Mouse (Mus musculus) myocyte (in vitro differentiated cells): ENCODE measurements around the gene Nrp1. TPM values are rescaled to one million over a fixed set of nuclear protein-coding genes. Genes with fewer than 3 reads are reported as not detected.

Experiments used
- H3K27me3 ChIP-seq: one replicate; pipeline ENCODE4 v1.6.1; 2011; ENCODE audit not compliant: control insufficient read depth, insufficient read depth, insufficient read length
- H3K36me3 ChIP-seq: one replicate; pipeline ENCODE4 v1.6.1; 2011; ENCODE audit not compliant: control insufficient read depth, insufficient read depth
- H3K4me2 ChIP-seq: one replicate; pipeline ENCODE4 v1.6.1; 2011; ENCODE audit warnings: low read depth, control low read depth
- H3K4me3 ChIP-seq: one replicate; pipeline ENCODE4 v1.5.1; 2011; ENCODE audit warnings: mild to moderate bottlenecking, control low read depth, moderate library complexity
- H3K79me2 ChIP-seq: one replicate; pipeline ENCODE4 v1.6.1; 2011; ENCODE audit not compliant: control insufficient read depth, insufficient read depth
- H3ac ChIP-seq: one replicate; pipeline ENCODE4 v1.6.1; 2011; ENCODE audit not compliant: control insufficient read depth, insufficient read length
- CEBPB ChIP-seq: IDR thresholded peaks from 2 replicates; pipeline ENCODE4 v1.6.1; 2011; ENCODE audit warnings: mild to moderate bottlenecking, moderate library complexity; ENCODE audit not compliant: poor library complexity, insufficient read depth, severe bottlenecking
- E2F4 ChIP-seq: IDR thresholded peaks from one replicate; pipeline ENCODE4 v1.6.1; 2011; ENCODE audit warnings: mild to moderate bottlenecking, control low read depth, moderate library complexity; ENCODE audit not compliant: insufficient read depth
- MAX ChIP-seq: IDR thresholded peaks from one replicate; pipeline ENCODE4 v1.6.1; 2011; ENCODE audit warnings: low read depth, mild to moderate bottlenecking, control low read depth
- MYOD1 ChIP-seq, 3 experiments: IDR thresholded peaks; one replicate each; pipeline ENCODE4 v1.6.1; 2011; ENCODE audit warnings: control low read depth in 2 of 3, low read depth in 2 of 3, mild to moderate bottlenecking in 2 of 3, moderate library complexity in 1 of 3; ENCODE audit not compliant: insufficient read length in 2 of 3, control insufficient read depth in 1 of 3
- MYOG ChIP-seq, 3 experiments: IDR thresholded peaks; one replicate each; pipeline ENCODE4 v1.6.1; 2011; ENCODE audit warnings: control low read depth in 2 of 3, low read depth in 2 of 3, mild to moderate bottlenecking in 2 of 3; ENCODE audit not compliant: insufficient read length in 2 of 3, control insufficient read depth in 1 of 3, insufficient read depth in 1 of 3
- POLR2A ChIP-seq: IDR thresholded peaks from one replicate; pipeline ENCODE4 v1.6.1; 2011; ENCODE audit warnings: low read depth, mild to moderate bottlenecking, control low read depth, moderate library complexity; ENCODE audit not compliant: insufficient read length
- POLR2AphosphoS2 ChIP-seq: IDR thresholded peaks from one replicate; pipeline ENCODE4 v1.6.1; 2011; ENCODE audit warnings: low read depth, control low read depth; ENCODE audit not compliant: insufficient read length
- REST ChIP-seq: IDR thresholded peaks from one replicate; pipeline ENCODE4 v1.6.1; 2011; ENCODE audit warnings: mild to moderate bottlenecking, control low read depth, moderate library complexity; ENCODE audit not compliant: insufficient read depth, insufficient read length
- SRF ChIP-seq: IDR thresholded peaks from one replicate; pipeline ENCODE4 v1.6.1; 2011; ENCODE audit warnings: low read depth; ENCODE audit not compliant: control insufficient read depth, insufficient read length
- TCF12 ChIP-seq: IDR thresholded peaks from one replicate; pipeline ENCODE4 v1.6.1; 2011; ENCODE audit warnings: mild to moderate bottlenecking, control low read depth; ENCODE audit not compliant: poor library complexity, insufficient read depth, severe bottlenecking
- TCF3 ChIP-seq: IDR thresholded peaks from one replicate; pipeline ENCODE4 v1.6.1; 2011; ENCODE audit warnings: low read depth, control low read depth; ENCODE audit not compliant: insufficient read length
- USF1 ChIP-seq: IDR thresholded peaks from one replicate; pipeline ENCODE4 v1.6.1; 2011; ENCODE audit warnings: low read depth, mild to moderate bottlenecking, control low read depth, moderate library complexity
- polyA plus RNA-seq: library from polyadenylated mRNA; unstranded; fragments of >200 nt; fragmentation: generic; extraction: Trizol; gene quantifications from one replicate; pipeline ENCODE4 v1.2.1, GENCODE M21; 2012; ENCODE audit warnings: missing spikeins

Nrp1 gene
- polyA plus RNA-seq, 1 experiment: 12.7 TPM

DNA sequence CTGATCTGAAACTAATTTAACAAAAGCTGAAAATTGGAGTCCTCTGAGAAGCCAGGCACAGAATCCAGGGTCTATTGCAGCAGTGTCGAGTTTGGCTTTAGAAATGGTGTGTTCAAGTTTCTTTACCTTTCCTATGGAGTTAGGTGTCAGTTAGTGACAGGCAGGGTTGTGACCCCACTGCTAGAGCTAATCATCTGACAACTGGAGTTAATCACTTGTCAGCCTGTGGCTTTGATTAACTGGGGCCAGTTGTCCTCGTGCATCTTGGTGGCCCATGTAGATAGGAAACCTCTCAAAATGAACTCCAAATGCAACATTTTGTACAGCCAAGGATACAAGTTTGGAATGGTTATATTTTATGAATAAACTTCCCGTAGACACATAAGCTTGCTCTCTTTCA lies 39.0 kb downstream of the Nrp1 start:
- TF ChIP-seq SRF (no peak), POLR2A (no peak), CEBPB (no peak)
- H3K4me2 ChIP-seq: no peak overlapping the region

DNA sequence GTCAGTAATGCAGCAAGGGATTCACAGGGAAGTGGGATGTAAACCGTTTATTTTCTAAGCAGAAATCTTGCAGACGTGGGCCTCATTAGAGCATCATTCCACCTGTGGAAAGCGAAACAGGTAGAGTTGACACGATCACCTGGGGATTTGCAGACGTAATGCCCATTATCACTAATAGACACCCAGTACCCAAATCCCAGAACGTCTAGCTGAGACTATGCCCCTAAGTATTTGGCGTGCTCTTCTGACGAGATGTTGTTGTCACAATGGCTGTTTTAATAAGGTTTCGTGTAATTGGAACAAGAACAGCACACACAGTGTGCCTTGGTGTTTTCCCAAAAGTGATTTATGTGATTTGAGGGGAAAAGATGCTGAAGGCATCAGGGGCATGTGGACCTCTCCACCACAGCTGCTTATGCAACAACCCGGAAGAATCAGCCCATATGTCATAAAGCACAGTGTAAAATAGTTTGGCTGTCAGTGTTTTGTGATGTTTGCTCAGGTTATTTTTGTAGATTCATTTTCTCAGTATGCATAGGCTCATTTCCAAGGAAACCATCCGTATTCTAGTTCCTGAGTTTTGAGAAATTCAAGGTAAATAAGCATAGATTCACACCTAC lies 40.2 kb downstream of the Nrp1 start:
- H3K4me2 ChIP-seq: no peak overlapping the region
- peaks cover 38% of the 10 kb centered on the region for H3K79me2 ChIP-seq
- no peak overlapping the region for H3K4me3 ChIP-seq
- no peaks in the 10 kb centered on the region for H3K27me3 ChIP-seq
- TF ChIP-seq MYOG (IDR thresholded peaks at IDR 0.05; ENCODE audit: control insufficient read depth in 1 of 3, insufficient read depth in 1 of 3, insufficient read length in 2 of 3, low read depth in 2 of 3) (no peak), POLR2A (no peak), E2F4 (no peak), SRF (no peak), CEBPB (no peak), MYOD1 (IDR thresholded peaks at IDR 0.05; ENCODE audit: control insufficient read depth in 1 of 3, insufficient read length in 2 of 3, low read depth in 2 of 3) (no peak), USF1 (no peak), MAX (no peak), POLR2AphosphoS2 (no peak), TCF12 (no peak), TCF3 (no peak), REST (no peak)
- H3K36me3 ChIP-seq: no peaks in the 10 kb centered on the region
- no peak overlapping the region for H3ac ChIP-seq

More for the DNA sequence above, 39.0 kb downstream of the Nrp1 start:
- Histone ChIP-seq H3K79me2 (peaks cover 44% of the 10 kb centered on the region), H3K36me3 (no peaks in the 10 kb centered on the region), H3ac (no peak overlapping the region), H3K27me3 (no peaks in the 10 kb centered on the region), H3K4me3 (no peak overlapping the region)

DNA sequence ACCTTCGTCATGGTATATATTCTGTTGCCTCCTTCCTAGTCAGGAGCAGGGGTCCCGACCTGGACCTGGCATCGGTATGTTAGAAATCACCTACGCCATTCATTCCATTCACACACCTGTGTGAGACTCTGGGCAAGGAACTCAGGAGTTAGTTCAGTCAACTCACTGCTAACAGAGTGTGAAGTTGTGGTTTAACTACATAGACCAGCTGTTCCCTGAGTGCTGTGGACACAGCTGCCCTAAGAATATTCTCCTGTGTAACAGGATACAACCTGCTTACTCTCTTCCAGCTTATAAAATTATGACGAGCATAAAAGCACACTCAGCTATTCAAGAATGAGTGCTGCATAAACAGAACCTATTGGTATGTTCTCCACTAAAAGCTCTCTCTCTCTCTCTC lies 41.9 kb downstream of the Nrp1 start:
- Histone ChIP-seq H3K36me3 (no peaks in the 10 kb centered on the region), H3K27me3 (no peaks in the 10 kb centered on the region), H3K79me2 (peaks cover 38% of the 10 kb centered on the region), H3K4me2 (peak overlapping the region; percentile 15), H3K4me3 (no peak overlapping the region), H3ac (no peak overlapping the region)
- no peak for TF ChIP-seq POLR2A
- peak; percentile 84 to 97 (median 96) for TF ChIP-seq MYOD1 (IDR thresholded peaks at IDR 0.05; ENCODE audit: control insufficient read depth in 1 of 3, insufficient read length in 2 of 3, low read depth in 2 of 3)
- no peak for TF ChIP-seq USF1
- TF ChIP-seq TCF12: peak; percentile 92
- peak in 2 of 3 experiments; percentile 77 to 96 for TF ChIP-seq MYOG (IDR thresholded peaks at IDR 0.05; ENCODE audit: control insufficient read depth in 1 of 3, insufficient read depth in 1 of 3, insufficient read length in 2 of 3, low read depth in 2 of 3)
- peak; percentile 85 for TF ChIP-seq TCF3
- TF ChIP-seq REST: no peak
- TF ChIP-seq POLR2AphosphoS2: no peak
- TF ChIP-seq MAX: no peak

DNA sequence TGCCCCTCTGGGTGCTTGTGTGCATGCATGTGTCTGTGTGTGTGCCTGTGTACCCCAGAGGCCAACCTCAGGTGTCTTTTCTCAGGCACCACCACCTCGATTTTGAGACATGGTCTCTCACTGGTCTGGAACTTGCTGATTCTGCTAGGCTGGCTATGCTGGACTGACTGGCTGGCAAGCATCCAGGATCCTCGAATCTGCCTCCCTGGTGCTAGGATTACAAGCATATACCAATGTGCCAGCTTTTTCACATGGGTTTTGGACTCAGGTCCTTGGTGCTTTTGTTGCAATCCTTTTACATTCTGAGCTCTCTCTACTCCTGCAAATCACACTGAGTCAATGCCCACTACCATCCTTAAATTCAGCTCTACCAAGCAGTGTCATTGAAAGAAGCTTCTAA lies 46.5 kb downstream of the Nrp1 start:
- H3K36me3 ChIP-seq: no peaks in the 10 kb centered on the region
- H3K79me2 ChIP-seq: peaks cover 29% of the 10 kb centered on the region
- no peak for TF ChIP-seq CEBPB
- TF ChIP-seq TCF12: no peak
- no peak for TF ChIP-seq E2F4
- TF ChIP-seq SRF: no peak
- TF ChIP-seq USF1: no peak
- no peak for TF ChIP-seq REST
- TF ChIP-seq MYOD1 (IDR thresholded peaks at IDR 0.05; ENCODE audit: control insufficient read depth in 1 of 3, insufficient read length in 2 of 3, low read depth in 2 of 3): no peak
- TF ChIP-seq MAX: no peak
- no peak for TF ChIP-seq POLR2A
- no peak for TF ChIP-seq POLR2AphosphoS2
- no peak for TF ChIP-seq MYOG (IDR thresholded peaks at IDR 0.05; ENCODE audit: control insufficient read depth in 1 of 3, insufficient read depth in 1 of 3, insufficient read length in 2 of 3, low read depth in 2 of 3)
- TF ChIP-seq TCF3: no peak
- H3K27me3 ChIP-seq: no peaks in the 10 kb centered on the region
- no peak overlapping the region for H3K4me3 ChIP-seq
- no peak overlapping the region for H3ac ChIP-seq
- H3K4me2 ChIP-seq: no peak overlapping the region

DNA sequence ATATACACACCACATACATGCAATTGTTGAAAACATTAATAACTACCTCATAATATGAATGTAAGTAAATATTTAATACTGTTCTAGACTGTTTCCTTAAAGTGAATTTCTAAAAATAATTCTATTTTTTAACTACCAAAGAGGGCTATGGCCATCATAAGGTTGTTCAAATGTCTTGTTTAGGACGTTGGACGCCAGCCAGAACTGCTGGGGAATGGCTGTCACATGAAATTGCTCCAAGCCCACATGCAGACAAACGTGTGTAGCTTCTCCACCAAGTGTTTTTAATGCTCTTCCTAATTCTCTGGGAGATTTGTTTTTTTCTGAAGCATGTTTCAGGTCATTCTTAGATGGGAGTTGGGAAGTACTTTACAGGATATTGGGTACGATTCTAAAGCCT lies 55.0 kb downstream of the Nrp1 start:
- TF ChIP-seq POLR2AphosphoS2 (no peak), E2F4 (no peak), SRF (no peak), MYOG (IDR thresholded peaks at IDR 0.05; ENCODE audit: control insufficient read depth in 1 of 3, insufficient read depth in 1 of 3, insufficient read length in 2 of 3, low read depth in 2 of 3) (no peak), USF1 (no peak), REST (no peak), CEBPB (no peak), MAX (no peak), MYOD1 (IDR thresholded peaks at IDR 0.05; ENCODE audit: control insufficient read depth in 1 of 3, insufficient read length in 2 of 3, low read depth in 2 of 3) (no peak), POLR2A (no peak), TCF3 (no peak), TCF12 (no peak)
- Histone ChIP-seq H3ac (no peak overlapping the region), H3K79me2 (peaks cover 27% of the 10 kb centered on the region), H3K36me3 (no peaks in the 10 kb centered on the region), H3K4me2 (no peak overlapping the region), H3K4me3 (no peak overlapping the region), H3K27me3 (no peaks in the 10 kb centered on the region)
